Mouse (Mus musculus) midbrain, embryonic 13.5 days (tissue): Measurements from ENCODE around the gene Mdfic. TPM values are rescaled to one million over a fixed set of nuclear protein-coding genes. Genes with fewer than 3 reads are reported as not detected.

ENCODE experiments used
- ATAC-seq: fragments of 200-750 bp; cut with Nextera tagmentation; 2 replicates; pipeline ENCODE4 v1.8.0; 2017; ENCODE audit warnings: mild to moderate bottlenecking, moderate TSS enrichment, moderate library complexity
- H3K27ac ChIP-seq: fragments of 300-500 bp; sonication (generic); 2 replicates; pipeline ENCODE4 v1.5.1; 2015; ENCODE audit warnings: inconsistent platforms, mild to moderate bottlenecking, moderate library complexity
- H3K27me3 ChIP-seq: fragments of 300-500 bp; sonication (generic); 2 replicates; pipeline ENCODE4 v1.6.1; 2015; ENCODE audit warnings: mild to moderate bottlenecking, inconsistent platforms
- H3K36me3 ChIP-seq: fragments of 300-500 bp; sonication (generic); 2 replicates; pipeline ENCODE4 v1.6.1; 2015; ENCODE audit warnings: mild to moderate bottlenecking, inconsistent platforms
- H3K4me1 ChIP-seq: fragments of 300-500 bp; sonication (generic); replicated peaks from 2 replicates; pipeline ENCODE4 v1.6.1; 2015; ENCODE audit warnings: inconsistent platforms
- H3K4me2 ChIP-seq: fragments of 300-500 bp; sonication (generic); replicated peaks from 2 replicates; pipeline ENCODE4 v1.6.1; 2015; ENCODE audit warnings: moderate library complexity, mild to moderate bottlenecking, inconsistent platforms
- H3K4me3 ChIP-seq: fragments of 300-500 bp; sonication (generic); replicated peaks from 2 replicates; pipeline ENCODE4 v1.5.1; 2015; ENCODE audit warnings: mild to moderate bottlenecking, inconsistent platforms
- H3K9ac ChIP-seq: fragments of 300-500 bp; sonication (generic); replicated peaks from 2 replicates; pipeline ENCODE4 v1.6.1; 2015; ENCODE audit warnings: mild to moderate bottlenecking, inconsistent platforms
- H3K9me3 ChIP-seq: fragments of 300-500 bp; sonication (generic); 2 replicates; pipeline ENCODE4 v1.6.1; 2016; ENCODE audit warnings: mild to moderate bottlenecking, inconsistent platforms
- WGBS: fragments of 180-500 bp; shearing (Covaris S2); methylation state at CpG from one replicate; pipeline ENCODE4 v1.1.7; 2015; 5-methylcytosine and 5-hydroxymethylcytosine counted together
- polyA plus RNA-seq: library from polyadenylated mRNA; unstranded; fragments of >200 nt; fragmentation: Nextera tagmentation; extraction: Ambion mirVana; gene quantifications from 2 replicates; pipeline ENCODE4 v1.2.1, GENCODE M21; 2015

Mdfic gene
- polyA plus RNA-seq, 1 experiment from 2014 or later, result 1.1 TPM

GRCm38 (mm10) chr6:15726422-15726821 lies 6.0 kb downstream of the Mdfic start:
- no peaks in the 10 kb centered on the region for H3K27me3 ChIP-seq
- no peak overlapping the region for H3K27ac ChIP-seq
- 90% methylated on average over 6 of the region's 6 CpGs for WGBS
- no peak overlapping the region for H3K4me3 ChIP-seq
- peaks cover 2% of the 10 kb centered on the region; the same call in 1 of the 2 replicates for H3K4me1 ChIP-seq
- ATAC-seq, result no peak
- no peaks in the 10 kb centered on the region for H3K9me3 ChIP-seq
- no peak overlapping the region for H3K4me2 ChIP-seq
- no peak overlapping the region for H3K9ac ChIP-seq
- no peaks in the 10 kb centered on the region for H3K36me3 ChIP-seq

DNA sequence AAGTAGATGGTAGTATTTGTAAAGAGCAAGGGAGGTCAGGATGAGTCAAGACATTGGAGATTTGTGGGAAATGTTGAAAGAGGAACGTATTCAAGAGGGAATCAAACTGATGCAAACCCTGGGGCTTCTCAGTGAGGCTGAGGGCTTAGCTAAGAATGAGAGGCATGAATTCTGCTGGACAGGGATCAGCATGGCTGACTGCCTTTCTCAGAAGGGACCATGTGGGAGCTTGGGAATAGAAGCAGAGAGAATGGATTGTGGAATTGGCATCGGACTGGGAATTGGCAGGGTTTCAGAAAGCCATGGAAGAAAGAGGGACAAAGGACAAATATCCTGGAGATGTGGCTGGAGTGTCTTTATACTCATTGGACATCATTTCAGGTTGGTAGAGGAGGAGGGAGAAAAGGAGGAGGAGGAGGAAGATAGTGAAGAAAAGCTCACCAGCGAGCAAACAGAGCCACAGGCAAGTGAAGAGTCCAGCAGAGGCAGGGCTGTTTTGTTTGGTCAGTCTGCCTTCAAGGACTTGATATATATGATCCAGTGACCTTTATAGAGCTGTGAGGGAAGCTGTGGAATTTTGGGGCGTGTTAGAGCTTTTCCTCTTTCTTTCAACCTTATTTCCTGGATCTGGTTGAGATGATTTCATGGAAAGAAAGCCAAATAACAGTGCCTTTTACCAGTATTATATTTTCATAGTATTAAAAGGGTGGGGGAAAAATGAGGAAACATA lies 7.4 kb downstream of the Mdfic start:
- H3K9me3 ChIP-seq, result no peaks in the 10 kb centered on the region
- no peak overlapping the region for H3K4me3 ChIP-seq
- H3K4me2 ChIP-seq, result no peak overlapping the region
- H3K27ac ChIP-seq, result no peak overlapping the region
- no peak for ATAC-seq
- 58% methylated on average over 4 of the region's 4 CpGs for WGBS
- no peaks in the 10 kb centered on the region for H3K36me3 ChIP-seq
- no peak overlapping the region for H3K9ac ChIP-seq
- H3K27me3 ChIP-seq, result no peaks in the 10 kb centered on the region
- no peaks in the 10 kb centered on the region for H3K4me1 ChIP-seq

DNA sequence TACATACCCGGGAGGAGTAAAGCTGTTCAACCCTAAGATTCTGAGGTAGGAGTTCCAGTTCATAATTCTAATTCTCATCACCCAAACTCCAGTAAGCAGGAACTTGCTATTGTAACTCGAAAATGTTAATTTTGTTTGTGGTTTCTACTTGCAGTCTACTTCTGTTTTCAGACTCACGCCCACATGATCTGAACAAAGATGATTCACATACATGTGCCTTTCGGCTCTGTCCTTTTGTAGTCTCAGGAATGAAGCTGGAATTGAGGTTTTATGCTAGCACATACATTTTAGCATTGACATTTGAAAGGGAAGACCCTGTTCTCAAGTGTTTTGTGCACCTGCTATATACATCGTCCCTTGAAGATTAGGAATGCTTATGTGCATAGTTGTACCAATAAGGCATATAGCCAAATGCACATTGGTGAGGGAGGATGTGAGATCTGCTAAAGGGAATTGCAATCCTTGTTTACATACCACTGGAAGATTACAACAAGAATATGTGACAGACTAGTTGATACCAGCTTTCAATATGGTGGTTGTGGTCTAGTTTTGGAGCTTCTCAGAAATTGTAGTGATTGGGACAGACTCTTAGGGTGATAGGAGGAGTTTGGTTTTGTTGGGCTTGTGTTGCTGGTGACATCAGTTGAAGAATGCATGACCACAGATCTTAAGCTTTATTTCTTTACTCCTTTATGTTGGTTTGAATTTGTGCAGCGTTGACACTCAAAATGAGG lies 8.6 kb downstream of the Mdfic start:
- Histone ChIP-seq H3K36me3 (no peaks in the 10 kb centered on the region), H3K9me3 (no peaks in the 10 kb centered on the region), H3K9ac (no peak overlapping the region), H3K4me1 (no peaks in the 10 kb centered on the region), H3K4me2 (no peak overlapping the region), H3K27me3 (no peaks in the 10 kb centered on the region), H3K27ac (no peak overlapping the region), H3K4me3 (no peak overlapping the region)
- WGBS, result 95% methylated on average over 6 of the region's 6 CpGs
- ATAC-seq, result no peak

GRCm38 (mm10) chr6:15730258-15730657 lies 9.8 kb downstream of the Mdfic start:
- Histone ChIP-seq H3K4me1 (no peaks in the 10 kb centered on the region), H3K27me3 (no peaks in the 10 kb centered on the region), H3K36me3 (no peaks in the 10 kb centered on the region), H3K9me3 (no peaks in the 10 kb centered on the region), H3K27ac (no peak overlapping the region), H3K9ac (no peak overlapping the region), H3K4me2 (no peak overlapping the region), H3K4me3 (no peak overlapping the region)
- 93% methylated on average over 2 of the region's 2 CpGs for WGBS
- ATAC-seq, result no peak

DNA sequence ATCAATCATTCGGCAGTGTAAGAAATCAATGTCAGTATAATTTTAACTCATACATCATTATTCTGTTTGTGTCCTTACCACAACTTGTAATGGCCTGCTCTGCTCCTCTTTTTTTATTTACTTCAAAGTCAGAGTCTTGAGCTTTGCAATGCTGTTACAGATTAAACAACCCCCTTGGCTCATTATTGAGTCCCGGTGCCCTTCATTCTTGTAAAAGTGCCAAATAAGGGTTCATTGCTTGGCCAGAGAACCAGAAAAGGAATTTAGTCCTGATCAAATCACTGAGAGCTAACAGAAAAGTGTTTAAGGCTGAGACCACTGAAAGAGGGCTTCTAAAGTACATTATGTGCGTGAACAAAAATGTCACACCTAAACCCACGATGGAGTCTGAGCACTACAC lies 10.2 kb downstream of the Mdfic start:
- no peak overlapping the region for H3K27ac ChIP-seq
- WGBS, result 88% methylated on average over 4 of the region's 4 CpGs
- H3K36me3 ChIP-seq, result no peaks in the 10 kb centered on the region
- H3K4me3 ChIP-seq, result no peak overlapping the region
- no peak for ATAC-seq
- H3K4me2 ChIP-seq, result no peak overlapping the region
- no peaks in the 10 kb centered on the region for H3K9me3 ChIP-seq
- no peaks in the 10 kb centered on the region for H3K4me1 ChIP-seq
- no peaks in the 10 kb centered on the region for H3K27me3 ChIP-seq
- H3K9ac ChIP-seq, result no peak overlapping the region

- H3K9me3 ChIP-seq, result no peaks in the 10 kb centered on the region
- no peaks in the 10 kb centered on the region for H3K36me3 ChIP-seq
- no peaks in the 10 kb centered on the region for H3K4me1 ChIP-seq
- no peak overlapping the region for H3K4me2 ChIP-seq
- no peak overlapping the region for H3K27ac ChIP-seq
- no peak overlapping the region for H3K9ac ChIP-seq
- H3K4me3 ChIP-seq, result no peak overlapping the region
- H3K27me3 ChIP-seq, result no peaks in the 10 kb centered on the region
- no peak for ATAC-seq
- WGBS, result 89% methylated on average over 7 of the region's 7 CpGs
Measured at GRCm38 (mm10) chr6:15731452-15731851, 11.0 kb downstream of the Mdfic start.

GRCm38 (mm10) chr6:15737312-15737911 lies 17.0 kb downstream of the Mdfic start:
- Histone ChIP-seq H3K27ac (no peak overlapping the region), H3K36me3 (no peaks in the 10 kb centered on the region), H3K4me2 (no peak overlapping the region), H3K4me3 (no peak overlapping the region), H3K9me3 (no peaks in the 10 kb centered on the region), H3K4me1 (no peaks in the 10 kb centered on the region), H3K27me3 (no peaks in the 10 kb centered on the region), H3K9ac (no peak overlapping the region)
- 0 out of 2 replicates have a peak, but pooled peaks have one; percentile 48 for ATAC-seq
- 79% methylated on average over 8 of the region's 8 CpGs for WGBS

- H3K4me1 ChIP-seq, result no peaks in the 10 kb centered on the region
- H3K27me3 ChIP-seq, result no peaks in the 10 kb centered on the region
- no peaks in the 10 kb centered on the region for H3K36me3 ChIP-seq
- no peak overlapping the region for H3K4me2 ChIP-seq
- 85% methylated on average over 5 of the region's 5 CpGs for WGBS
- H3K9ac ChIP-seq, result no peak overlapping the region
- ATAC-seq, result no peak
- no peak overlapping the region for H3K4me3 ChIP-seq
- H3K27ac ChIP-seq, result no peak overlapping the region
- H3K9me3 ChIP-seq, result no peaks in the 10 kb centered on the region
Measured at GRCm38 (mm10) chr6:15738331-15738943, 18.0 kb downstream of the Mdfic start.

DNA sequence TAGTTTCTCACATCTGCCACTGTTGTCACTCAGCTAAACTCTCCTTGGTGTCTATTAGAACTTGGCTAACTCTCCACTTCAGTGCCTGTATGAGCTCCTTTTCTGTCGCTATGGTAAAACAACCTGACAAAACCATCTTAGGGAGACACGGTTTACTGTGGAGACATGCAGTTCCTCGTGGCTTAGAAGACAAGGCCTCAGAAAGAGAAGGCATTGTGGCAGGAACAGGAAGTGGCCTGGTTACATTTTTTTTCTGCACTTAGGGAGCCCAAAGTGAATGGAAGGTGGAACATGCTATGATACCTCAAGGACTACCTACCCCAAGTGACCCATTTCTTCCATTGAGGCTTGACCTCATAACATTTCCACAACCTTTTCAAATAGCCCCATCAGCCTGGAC lies 18.7 kb downstream of the Mdfic start:
- Histone ChIP-seq H3K4me2 (no peak overlapping the region), H3K4me1 (no peaks in the 10 kb centered on the region), H3K36me3 (no peaks in the 10 kb centered on the region), H3K9me3 (no peaks in the 10 kb centered on the region), H3K27me3 (no peaks in the 10 kb centered on the region), H3K9ac (no peak overlapping the region), H3K4me3 (no peak overlapping the region), H3K27ac (no peak overlapping the region)
- no peak for ATAC-seq
- WGBS, result 89% methylated on average over 3 of the region's 3 CpGs

- Histone ChIP-seq H3K4me2 (no peak overlapping the region), H3K36me3 (no peaks in the 10 kb centered on the region), H3K4me1 (peaks cover 4% of the 10 kb centered on the region; the same call in 1 of the 2 replicates), H3K27me3 (no peaks in the 10 kb centered on the region), H3K4me3 (no peak overlapping the region), H3K9me3 (no peaks in the 10 kb centered on the region), H3K9ac (no peak overlapping the region), H3K27ac (no peak overlapping the region)
- WGBS, result 82% methylated on average over 6 of the region's 6 CpGs
- no peak for ATAC-seq
Measured at GRCm38 (mm10) chr6:15742591-15743149, 22.2 kb downstream of the Mdfic start.

DNA sequence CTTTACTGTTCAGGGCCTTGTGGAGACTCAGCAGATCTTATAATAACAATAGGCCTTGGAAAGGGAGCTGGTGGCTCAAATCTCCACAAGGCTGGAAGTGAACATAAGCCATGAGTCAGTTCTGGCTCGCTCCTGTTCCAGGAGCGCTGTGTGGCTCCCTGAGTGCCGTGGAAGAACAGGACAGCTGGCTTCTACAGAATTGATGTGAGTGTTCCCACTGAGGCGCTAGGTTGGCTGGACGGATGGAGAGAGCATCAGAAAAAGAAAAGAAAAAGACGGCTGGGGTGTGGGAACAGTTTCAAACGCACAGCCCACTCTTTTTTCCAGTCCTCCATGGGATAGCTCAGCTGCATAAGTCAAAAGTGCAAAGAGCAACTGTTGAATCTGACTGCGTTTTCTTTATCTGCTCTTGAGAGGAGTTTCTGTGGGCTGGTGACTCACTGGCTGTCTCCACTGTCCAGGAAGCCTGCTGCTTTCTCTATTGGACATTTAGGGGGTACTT lies 22.9 kb downstream of the Mdfic start:
- Histone ChIP-seq H3K9ac (no peak overlapping the region), H3K4me2 (no peak overlapping the region), H3K4me3 (no peak overlapping the region), H3K4me1 (peaks cover 4% of the 10 kb centered on the region; the same call in 1 of the 2 replicates), H3K36me3 (no peaks in the 10 kb centered on the region), H3K27ac (no peak overlapping the region), H3K9me3 (no peaks in the 10 kb centered on the region), H3K27me3 (no peaks in the 10 kb centered on the region)
- 75% methylated on average over 8 of the region's 8 CpGs for WGBS
- no peak for ATAC-seq
